Mouse (Mus musculus) brain, embryonic 18.5 days (tissue): ENCODE measurements around the gene Itpripl1.
"Not testable (repeated sequence)": the region's sequence is repeated elsewhere in the genome, so short reads cannot be mapped to it uniquely, and the experiment has no call there.

ENCODE experiments used
- DNase-seq: peaks from one replicate; pipeline ENCODE4 v3.0.0-alpha.2; 2012; ENCODE audit warnings: low read depth, low spot score

Gene Itpripl1

DNA sequence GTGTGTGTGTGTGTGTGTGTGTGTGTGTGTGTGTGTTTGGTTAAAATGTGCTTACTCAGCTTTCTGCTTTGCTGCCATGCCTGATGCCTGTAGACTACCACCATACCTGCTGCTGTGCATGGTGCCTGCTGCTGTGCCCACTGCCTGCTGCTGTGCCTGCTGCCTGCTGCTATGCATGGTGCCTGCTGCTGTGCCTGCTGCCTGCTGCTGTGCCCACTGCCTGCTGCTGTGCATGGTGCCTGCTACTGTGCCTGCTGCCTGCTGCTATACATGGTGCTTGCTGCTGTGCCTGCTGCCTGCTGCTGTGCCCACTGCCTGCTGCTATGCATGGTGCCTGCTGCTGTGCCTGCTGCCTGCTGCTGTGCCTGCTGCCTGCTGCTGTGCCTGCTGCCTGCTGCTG is 53.1 kb downstream of the Itpripl1 start:
- not testable (repeated sequence) for DNase-seq
